Mouse (Mus musculus) brain, embryonic 14.5 days (tissue): Measurements from ENCODE around the gene Plcg2.

Experiments
- CTCF ChIP-seq: fragments of 200-500 bp; IDR thresholded peaks from 2 replicates; pipeline ENCODE4 v1.5.1; 2012; ENCODE audit warnings: inconsistent platforms, mild to moderate bottlenecking, moderate library complexity, borderline replicate concordance; ENCODE audit not compliant: insufficient read depth, insufficient read length; ENCODE audit errors: extremely low read depth
- POLR2A ChIP-seq: fragments of 200-500 bp; IDR thresholded peaks from 2 replicates; pipeline ENCODE4 v1.6.1; 2012; ENCODE audit warnings: mild to moderate bottlenecking, inconsistent platforms, borderline replicate concordance; ENCODE audit not compliant: poor library complexity, insufficient read depth, insufficient read length, severe bottlenecking; ENCODE audit errors: extremely low read depth

DNA sequence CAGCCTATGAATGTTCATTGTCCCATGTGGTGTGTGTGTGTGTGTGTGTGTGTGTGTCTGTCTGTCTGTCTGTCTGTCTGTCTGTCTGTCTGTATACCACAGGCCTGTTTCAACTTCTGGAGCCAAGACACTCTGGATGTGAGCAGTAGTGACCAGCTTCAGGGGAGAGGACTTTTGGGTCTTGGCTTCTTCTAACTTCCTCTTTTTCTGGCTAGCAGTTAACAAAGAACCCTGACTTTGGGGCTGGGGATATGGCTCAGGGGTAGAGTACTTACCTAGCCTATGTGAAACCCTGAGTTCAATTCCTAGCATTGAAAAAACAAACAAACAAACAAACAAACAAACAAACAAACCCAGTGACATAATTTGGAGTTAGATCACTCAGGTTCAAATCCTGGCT, 44.9 kb downstream of the Plcg2 start:
- TF ChIP-seq CTCF, result no peak
- no peak for TF ChIP-seq POLR2A
